Comparison of ENCODE assay signal across 9 mouse cellular contexts in genomic region chr11:120046553-120047191, GRCm38 (mm10). TPM values are rescaled to one million over a fixed set of nuclear protein-coding genes. Genes with fewer than 3 reads are reported as not detected.
DNase-seq lines count a peak whose midpoint lies in the region; ATAC-seq and TF ChIP-seq lines count a peak whose summit lies in the region.
"Had no signal": no experiment of that assay in that cellular context is flagged by ENCODE, and none has a peak within 500 bp of the region (broad histone marks: within the 10 kb centered on the region; RNA-seq: fewer than 3 reads in every experiment).

Aatk (minus strand) TSS chr11:120047167.

- H3K27ac ChIP-seq in heart, embryonic 12.5 days (ENCODE audit: poor library complexity, severe bottlenecking) = no peak within 1 kb of the TSS
- peak within 1 kb of the TSS; percentile 94 for H3K27ac ChIP-seq in hindbrain, postnatal 0 days
- no peak within 1 kb of the TSS for H3K27ac ChIP-seq in lung, postnatal 0 days (ENCODE audit: low read length)

- H3K9me3 ChIP-seq in heart, embryonic 12.5 days (replicated peaks) = no peaks in the 10 kb centered on the region
- H3K9me3 ChIP-seq in hindbrain, postnatal 0 days (ENCODE audit: low read length) = no peaks in the 10 kb centered on the region
- no peaks in the 10 kb centered on the region for H3K9me3 ChIP-seq in lung, postnatal 0 days (ENCODE audit: low read length)
- H3K9me3 ChIP-seq: G1E had no signal

- peaks cover 47% of the 10 kb centered on the region for H3K27me3 ChIP-seq in heart, embryonic 12.5 days (replicated peaks)
- H3K27me3 ChIP-seq in hindbrain, postnatal 0 days (ENCODE audit: insufficient read depth, low read length) = no peaks in the 10 kb centered on the region
- peaks cover 22% of the 10 kb centered on the region for H3K27me3 ChIP-seq in lung, postnatal 0 days (replicated peaks; ENCODE audit: insufficient read depth, low read length)

- H3K4me3 ChIP-seq in heart, embryonic 12.5 days = peak within 1 kb of the TSS; percentile 58
- peak within 1 kb of the TSS; percentile 67 for H3K4me3 ChIP-seq in hindbrain, postnatal 0 days (ENCODE audit: low read length)
- peak within 1 kb of the TSS; percentile 44 for H3K4me3 ChIP-seq in lung, postnatal 0 days (ENCODE audit: low read depth, low read length)

- DNase-seq in heart, postnatal 4 days = no peak
- DNase-seq in R1 (ENCODE audit: low read depth, low spot score) = peak; percentile 23
- DNase-seq in embryo, embryonic 11 days = peak; percentile 67
- peak; percentile 70 for DNase-seq in hindbrain, postnatal 0 days (ENCODE audit: low spot score)
- DNase-seq in lung, postnatal 0 days (ENCODE audit: low spot score) = no peak
- no peak for DNase-seq in spleen, adult 18-20 months
- DNase-seq in gastrocnemius, postnatal 25 days = no peak

- no peaks in the 10 kb centered on the region for H3K36me3 ChIP-seq in heart, embryonic 12.5 days
- no peaks in the 10 kb centered on the region for H3K36me3 ChIP-seq in hindbrain, postnatal 0 days (ENCODE audit: insufficient read depth, low read length)
- no peaks in the 10 kb centered on the region for H3K36me3 ChIP-seq in lung, postnatal 0 days (ENCODE audit: insufficient read depth, low read length)
- H3K36me3 ChIP-seq: G1E had no signal

- TF ChIP-seq CTCF in hindbrain, postnatal 0 days (IDR thresholded peaks at IDR 0.05; ENCODE audit: low read depth) = no peak
- no peak for TF ChIP-seq CTCF in lung, postnatal 0 days (IDR thresholded peaks at IDR 0.05)

- no peak for ATAC-seq in heart, embryonic 12.5 days (ENCODE audit: insufficient number of reproducible peaks, low FRiP score)
- 0 out of 2 replicates have a peak, but pooled peaks have one; percentile 5 for ATAC-seq in hindbrain, postnatal 0 days
- no peak for ATAC-seq in lung, postnatal 0 days

- H3K4me2 ChIP-seq in heart, embryonic 12.5 days = peak within 1 kb of the TSS; percentile 92
- H3K4me2 ChIP-seq in hindbrain, postnatal 0 days (ENCODE audit: low read depth, low read length) = peak within 1 kb of the TSS; percentile 85
- peak within 1 kb of the TSS; percentile 85 for H3K4me2 ChIP-seq in lung, postnatal 0 days (replicated peaks; ENCODE audit: low read depth, low read length)

- TF ChIP-seq EP300 in lung, postnatal 0 days (IDR thresholded peaks at IDR 0.05) = no peak

- peaks cover 36% of the 10 kb centered on the region for H3K4me1 ChIP-seq in heart, embryonic 12.5 days (replicated peaks)
- H3K4me1 ChIP-seq in hindbrain, postnatal 0 days (ENCODE audit: insufficient read depth, low read length) = peaks cover 33% of the 10 kb centered on the region
- H3K4me1 ChIP-seq in lung, postnatal 0 days (ENCODE audit: insufficient read depth, low read depth, low read length) = peaks cover 8% of the 10 kb centered on the region; the same call in 1 of the 2 replicates

- 2% methylated on average over 50 of the region's 63 CpGs for WGBS in heart, embryonic 12.5 days
- under 1% methylated on average over 55 of the region's 63 CpGs for WGBS in hindbrain, postnatal 0 days
- WGBS in lung, postnatal 0 days = 6% methylated on average over 26 of the region's 63 CpGs

- H3K9ac ChIP-seq in heart, embryonic 12.5 days = peak within 1 kb of the TSS; percentile 67
- H3K9ac ChIP-seq in hindbrain, postnatal 0 days (replicated peaks; ENCODE audit: low read length) = peak within 1 kb of the TSS; percentile 83
- peak within 1 kb of the TSS; percentile 8; the same call in 1 of the 2 replicates for H3K9ac ChIP-seq in lung, postnatal 0 days (replicated peaks; ENCODE audit: low read depth)

RNA-seq across cellular contexts. Expression of gene Aatk, which starts in this region (rescaled TPM):
- polyA plus RNA-seq in heart, embryonic 12.5 days (2016; fragmentation: Nextera tagmentation; extraction: Ambion mirVana) = 0.63 and 0.92 TPM in 2 replicates
- 1 to 10 TPM; 3.7 to 4.2 TPM for total RNA-seq in heart, postnatal 4 days (2021)
- 161 and 184 TPM in 2 replicates for total RNA-seq in hindbrain, postnatal 0 days (2014; rRNA removed)
- 33.3 and 35.5 TPM in 2 replicates for polyA plus RNA-seq in hindbrain, postnatal 0 days (2015; fragmentation: Nextera tagmentation; extraction: Ambion mirVana)
- 1.4 and 1.7 TPM in 2 replicates for polyA plus RNA-seq in lung, postnatal 0 days (2015; fragmentation: Nextera tagmentation; extraction: Ambion mirVana)
- total RNA-seq in gastrocnemius, postnatal 25 days (2021) = 1 to 10 TPM; 4.8 to 4.9 TPM
- polyA plus RNA-seq: G1E had no signal

Comparison
In these comparisons a context has a peak if more than half of its experiments do, and no peak if none do; other contexts are left out.
1. RNA of gene Aatk (total RNA-seq): 161 to 184 TPM in hindbrain, postnatal 0 days; 4.8 to 4.9 TPM in gastrocnemius, postnatal 25 days and 3.7 to 4.2 TPM in heart, postnatal 4 days; every median in the first group is over 10 times any median in the second.
2. RNA of gene Aatk (polyA plus RNA-seq): 33.3 to 35.5 TPM in hindbrain, postnatal 0 days; 1.4 to 1.7 TPM in lung, postnatal 0 days and 0.63 to 0.92 TPM in heart, embryonic 12.5 days; every median in the first group is over 10 times any median in the second.
3. H3K9ac ChIP-seq: peak in every context shown above with its lines; median percentile 83 in hindbrain, postnatal 0 days; 67 in heart, embryonic 12.5 days; 8 in lung, postnatal 0 days.
4. DNase-seq: peak in R1 (single experiment), embryo, embryonic 11 days (single experiment) and hindbrain, postnatal 0 days (single experiment); none in heart, postnatal 4 days (single experiment), lung, postnatal 0 days (single experiment), spleen, adult 18-20 months (0 of 2) and gastrocnemius, postnatal 25 days (single experiment).
5. Peak in every context shown above with its lines, with median percentiles within 50 percentile points of each other: H3K4me2 ChIP-seq and H3K4me3 ChIP-seq.